Mouse (Mus musculus) kidney, postnatal 10 days (tissue): ENCODE data around the gene Gm11985.

Experiments
- DNase-seq: peaks from one replicate; pipeline ENCODE4 v3.0.0; 2021; ENCODE audit warnings: mixed read lengths

The Gm11985 gene

DNA sequence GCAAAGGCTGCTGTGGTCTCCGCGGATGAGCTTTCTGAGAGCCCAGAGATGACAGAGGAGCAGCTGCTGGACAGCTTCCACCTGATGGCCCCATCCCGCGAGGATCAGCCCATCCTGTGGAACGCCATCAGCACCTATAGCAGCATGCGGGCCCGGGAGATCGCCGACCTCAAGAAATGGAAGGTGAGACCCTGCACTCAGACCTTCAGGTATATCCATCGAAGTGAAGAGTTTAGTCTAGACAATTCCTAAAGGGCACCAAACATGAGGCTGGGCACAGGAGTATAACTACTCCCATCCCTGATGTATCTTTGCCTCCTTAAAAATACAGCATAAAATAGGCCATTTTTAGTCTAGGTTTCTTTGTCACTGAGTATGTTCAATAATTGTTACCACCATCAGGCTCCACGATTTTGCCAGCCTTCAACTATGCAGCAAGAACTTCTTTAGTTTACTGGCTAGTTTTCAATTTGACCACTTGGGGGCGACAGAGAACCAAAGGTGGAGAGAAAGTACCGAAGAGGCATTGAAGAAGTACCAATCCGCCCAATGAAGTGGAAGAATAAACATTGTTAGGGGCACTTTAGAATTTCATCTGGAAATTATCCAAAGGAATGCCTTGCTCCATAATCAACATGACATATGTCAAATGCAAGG lies 11.5 kb upstream of the Gm11985 start:
- peak; percentile 80 for DNase-seq

DNA sequence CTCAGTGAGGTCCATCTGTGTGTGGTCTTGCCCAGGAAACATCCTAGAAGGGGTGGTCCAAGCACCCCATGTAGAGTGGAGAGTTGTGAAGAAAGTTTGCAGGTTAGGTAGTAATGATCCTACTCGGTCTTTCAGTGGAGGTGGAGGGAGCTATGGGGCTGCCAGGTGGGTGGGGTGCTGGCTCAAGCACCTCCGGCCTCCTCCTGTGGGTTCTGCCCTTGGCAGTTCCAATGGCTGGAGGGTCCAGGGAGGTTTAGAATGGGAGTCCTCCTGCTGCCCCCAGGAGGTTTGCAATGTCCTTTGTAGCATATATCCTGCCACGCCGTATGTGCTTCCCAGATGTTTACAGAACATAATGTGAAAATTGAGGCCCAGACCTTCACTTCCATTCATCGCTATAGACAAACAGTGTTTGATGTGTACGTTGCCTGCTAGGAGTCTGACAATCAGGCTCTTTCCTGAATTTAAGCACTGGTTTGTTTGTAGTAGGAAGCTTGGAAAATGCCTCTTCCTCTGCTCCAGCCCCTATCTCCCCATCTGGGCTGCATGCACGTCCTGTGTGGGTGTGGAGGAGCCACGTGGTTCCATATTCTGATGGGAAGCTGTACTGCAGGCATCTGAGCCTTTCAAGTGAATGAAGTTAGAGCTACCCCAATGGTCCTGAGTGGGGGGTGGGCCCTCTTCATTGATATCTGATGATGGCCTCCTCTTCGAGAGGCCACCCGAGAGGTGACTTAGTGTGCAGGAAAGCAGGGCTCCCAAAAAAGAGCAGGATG lies 10.3 kb upstream of the Gm11985 start:
- no peak for DNase-seq

DNA sequence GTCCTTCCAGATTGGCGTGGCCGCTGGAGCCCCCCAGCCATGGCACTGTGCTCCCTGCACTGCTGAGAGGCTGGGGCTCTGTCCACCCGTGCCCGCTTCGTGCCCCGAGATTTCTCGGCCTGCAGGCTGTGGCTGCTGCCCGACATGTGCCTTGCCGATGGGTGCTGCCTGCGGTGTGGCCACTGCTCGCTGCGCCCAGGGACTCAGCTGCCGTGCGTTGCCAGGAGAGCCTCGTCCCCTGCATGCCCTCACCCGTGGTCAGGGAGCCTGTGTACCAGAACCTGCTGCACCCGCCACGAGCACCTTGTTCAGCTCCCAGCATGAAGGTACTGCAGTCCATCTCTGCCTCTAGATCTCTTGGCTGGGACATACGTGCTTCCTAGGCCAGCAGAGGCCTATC lies 9.6 kb upstream of the Gm11985 start:
- peak; percentile 37 for DNase-seq

DNA sequence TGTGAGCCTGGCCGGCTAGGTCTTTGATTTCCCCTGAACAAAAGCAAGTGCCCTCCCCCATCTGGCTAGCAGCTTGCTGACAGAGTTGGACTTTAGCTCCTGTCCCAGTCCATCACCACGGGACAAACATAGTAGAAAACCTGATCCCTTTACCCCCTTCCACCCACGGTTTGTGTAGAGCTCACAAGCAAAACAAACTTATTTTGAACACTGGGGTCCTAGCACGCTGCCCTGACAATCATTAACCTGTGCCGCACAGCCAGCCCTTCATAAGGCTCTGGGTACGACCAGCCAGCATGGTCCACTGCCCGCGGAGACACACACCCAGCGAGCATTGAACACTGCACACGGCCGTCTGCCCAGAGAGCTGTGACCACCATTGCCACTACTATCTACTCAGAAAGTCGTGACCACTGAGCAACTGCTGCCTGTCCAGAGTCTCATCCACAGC lies 9.1 kb upstream of the Gm11985 start, which contains the start of gene Igfbp1:
Gene Igfbp1 (plus strand): TSS at position 292 of the 451 bp plus-strand sequence.
- DNase-seq, result peak; percentile 77

DNA sequence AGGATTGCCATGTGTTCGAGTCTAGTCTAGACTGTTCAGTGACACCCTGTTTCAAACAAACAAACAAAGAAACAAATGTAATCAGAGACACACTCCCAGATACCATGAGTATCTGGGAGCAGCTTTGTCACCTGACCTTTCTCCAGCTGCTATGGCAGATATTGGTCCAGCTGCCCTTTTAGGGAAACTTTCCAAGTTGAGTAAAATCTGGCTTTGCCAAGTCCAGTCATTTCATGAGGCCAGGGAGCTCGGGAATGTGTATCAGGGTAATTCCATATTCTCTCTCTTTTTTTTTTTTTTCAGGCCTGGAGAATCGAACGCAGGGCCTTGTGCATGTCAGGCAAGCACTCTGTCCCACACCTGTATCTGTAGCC lies 6.9 kb upstream of the Gm11985 start:
- no peak for DNase-seq

DNA sequence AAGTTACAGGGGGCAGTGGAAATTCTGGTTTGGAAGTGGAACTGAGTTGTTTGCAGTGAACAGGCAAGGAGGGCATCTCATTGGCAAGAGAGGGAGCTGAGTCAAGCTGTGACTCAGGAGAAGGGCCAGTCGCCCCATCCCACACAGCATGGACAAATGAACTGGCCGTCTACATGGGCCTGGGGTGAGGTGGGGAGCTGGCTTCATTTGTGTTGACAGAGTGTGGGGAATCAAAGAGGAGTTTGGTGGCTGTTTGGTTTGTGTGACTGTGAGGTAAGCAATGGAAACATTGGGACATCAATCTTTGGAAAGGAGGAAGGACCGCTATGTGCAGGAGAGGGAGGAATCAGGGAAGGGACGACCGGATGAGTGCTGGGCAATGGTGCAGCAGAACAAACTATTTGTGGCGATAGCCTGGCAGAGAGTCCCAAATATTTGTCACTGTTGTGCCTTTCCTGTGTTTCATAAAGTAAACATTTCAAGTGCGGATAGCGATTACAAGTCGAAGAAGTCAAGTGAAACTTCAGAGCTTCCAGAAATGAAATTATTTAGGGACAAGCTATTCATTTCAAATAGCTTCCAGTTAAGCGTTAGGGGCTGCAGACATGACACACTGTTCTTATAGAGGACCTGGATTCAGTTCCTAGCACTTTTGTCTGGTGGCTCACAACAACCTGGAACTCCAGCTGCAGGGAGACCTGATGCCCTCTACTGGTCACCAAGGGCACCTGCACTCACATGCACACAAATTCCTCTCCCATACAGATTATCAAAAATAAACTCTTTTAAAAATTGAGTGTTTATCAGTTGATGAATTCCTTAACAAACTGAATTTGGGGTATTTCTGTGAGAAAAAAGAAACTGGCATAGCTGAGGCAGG lies 6.3 kb upstream of the Gm11985 start:
- DNase-seq, result no peak

DNA sequence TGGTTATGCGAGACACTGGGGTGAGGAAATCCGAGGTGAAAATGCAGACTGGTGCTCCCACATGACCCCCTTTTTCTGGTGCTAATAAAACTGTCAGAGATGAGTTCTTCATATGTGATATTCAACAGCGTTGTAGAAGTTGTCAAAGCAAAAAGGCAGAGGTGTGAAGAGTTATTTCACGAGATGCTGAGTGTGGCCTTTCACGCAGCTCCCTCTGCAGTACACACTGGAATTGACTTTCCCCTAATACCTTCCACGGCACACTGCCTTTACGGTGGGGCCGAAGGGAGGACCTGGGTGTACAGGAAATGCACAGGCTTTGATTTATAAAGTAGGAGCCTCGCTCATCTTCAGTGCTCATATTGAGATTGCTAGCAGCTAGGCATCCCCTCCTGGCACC lies 4.8 kb upstream of the Gm11985 start:
- DNase-seq, result no peak

DNA sequence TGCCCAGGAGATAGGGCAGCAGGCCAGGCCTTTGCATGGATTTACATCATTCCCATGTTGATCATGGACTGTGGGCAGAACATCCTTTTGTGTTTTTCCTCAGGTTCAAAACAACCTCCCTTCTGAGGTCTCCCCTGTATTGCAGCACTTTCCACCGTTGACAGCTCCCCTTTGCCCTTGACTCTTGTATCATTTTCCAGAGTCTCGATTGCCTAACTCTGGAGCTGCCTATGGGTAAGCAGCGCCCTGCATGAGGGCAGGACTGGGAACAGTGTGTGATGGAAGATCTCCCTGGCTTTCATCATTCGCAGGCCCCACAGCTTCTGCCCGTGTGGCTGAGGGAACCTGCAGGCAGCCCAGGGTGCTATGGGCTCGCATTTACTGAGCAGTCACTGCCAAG lies 4.3 kb upstream of the Gm11985 start:
- DNase-seq, result no peak

DNA sequence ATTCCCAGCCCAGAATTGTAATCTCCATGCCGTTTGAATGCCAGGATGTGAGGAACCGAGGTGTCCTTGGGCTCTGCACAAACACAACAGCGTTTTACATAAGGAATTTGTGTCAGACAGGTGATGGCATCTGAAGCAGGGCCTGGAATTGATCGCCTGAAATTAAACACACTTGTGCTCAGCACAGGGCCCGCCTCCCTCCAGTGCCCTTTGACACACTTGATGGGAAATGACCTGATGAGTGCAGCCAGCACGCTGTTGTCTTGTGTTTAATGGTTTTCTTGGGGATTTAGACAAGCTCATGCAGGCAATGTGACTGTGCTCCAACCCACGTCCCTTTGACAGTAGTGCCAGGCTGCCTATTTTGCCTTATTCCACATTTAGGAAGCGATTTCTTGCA lies 897 bp downstream of the Gm11985 start:
- DNase-seq, result no peak

DNA sequence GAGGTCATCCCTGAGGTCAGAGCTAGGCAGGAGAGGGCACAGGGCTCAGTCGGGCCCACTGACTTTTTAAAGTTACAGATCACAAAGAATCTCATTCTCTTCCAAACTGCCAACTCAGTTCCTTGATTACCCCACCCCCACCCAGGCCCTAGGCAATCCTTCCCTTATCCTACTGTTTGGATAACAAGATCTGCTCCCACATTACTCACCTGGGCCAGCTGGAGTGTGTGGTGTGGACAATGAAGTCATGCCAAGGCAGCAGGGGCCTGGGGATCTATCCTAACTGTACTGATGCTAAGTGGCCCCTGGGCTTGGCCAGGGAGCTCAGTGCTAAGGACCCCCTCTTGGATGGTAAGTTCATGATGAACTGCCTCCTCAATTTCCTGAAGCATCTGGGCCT lies 3.9 kb downstream of the Gm11985 start:
- no peak for DNase-seq

DNA sequence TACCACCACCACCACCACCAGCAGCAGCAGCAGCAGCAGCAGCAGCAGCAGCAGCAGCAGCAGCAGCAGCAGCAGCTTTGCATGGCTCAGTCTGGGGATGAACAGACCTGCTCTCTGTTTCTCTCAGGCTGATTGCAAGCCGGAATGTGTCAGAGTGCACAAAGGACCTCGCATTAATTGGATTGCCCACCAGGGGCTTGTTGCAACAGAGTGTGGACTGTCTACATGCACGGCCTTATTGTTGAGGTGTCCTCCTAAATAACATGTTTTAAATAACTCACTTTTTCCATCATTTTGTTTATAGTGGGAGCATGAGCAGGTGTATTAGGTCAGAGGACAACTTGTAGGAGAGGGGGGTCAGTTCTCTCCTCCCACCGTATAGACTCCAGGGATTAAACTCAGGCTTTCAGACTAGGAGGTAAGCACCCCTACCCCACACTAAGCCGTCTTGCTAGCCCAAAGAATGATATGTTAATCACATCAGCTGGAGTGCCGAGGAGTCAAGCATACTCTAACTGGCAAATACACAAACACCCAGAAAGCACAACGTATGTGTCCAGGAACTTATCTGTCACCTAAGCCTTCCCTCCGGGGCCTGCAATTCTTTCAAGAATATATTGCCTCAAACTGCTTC lies 5.8 kb downstream of the Gm11985 start:
- DNase-seq, result no peak

DNA sequence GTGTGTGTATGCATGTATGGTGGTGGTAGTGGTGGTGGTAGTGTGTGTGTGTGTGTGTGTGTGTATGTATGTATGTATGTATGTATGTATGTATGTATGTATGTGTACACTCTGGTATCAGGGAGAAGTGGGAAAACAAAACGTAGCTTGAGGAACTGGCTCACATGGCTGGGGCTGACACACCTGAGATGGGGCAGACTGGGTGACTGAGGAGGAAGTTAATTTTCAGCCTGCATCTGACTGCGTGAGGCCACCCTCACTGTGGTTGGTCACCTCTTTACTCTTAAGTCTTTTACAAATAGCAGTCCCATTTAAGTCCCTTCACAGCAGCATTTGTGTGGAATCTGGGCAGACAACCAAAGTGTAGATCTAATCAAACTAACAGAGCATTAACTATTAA lies 9.1 kb downstream of the Gm11985 start:
- no peak for DNase-seq

DNA sequence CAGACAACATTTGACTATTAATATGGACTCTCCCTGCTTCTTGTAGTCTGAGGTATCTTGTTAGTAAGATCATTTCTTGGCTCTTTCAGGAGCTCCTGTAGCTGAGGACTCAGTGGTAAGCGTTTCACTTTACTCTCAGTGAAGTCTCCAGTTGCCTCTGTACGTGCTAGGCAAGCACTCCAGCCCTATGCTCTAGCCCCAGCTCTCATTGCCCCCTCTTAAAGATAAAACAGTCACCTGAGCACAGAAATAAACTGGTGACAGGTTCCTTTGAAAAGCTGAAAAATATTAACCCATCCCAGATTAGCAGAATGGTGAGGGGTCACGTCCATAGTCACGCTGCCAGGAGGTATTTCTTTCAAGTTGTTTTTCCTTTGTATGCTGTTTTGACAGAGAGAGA lies 9.6 kb downstream of the Gm11985 start:
- DNase-seq, result no peak

DNA sequence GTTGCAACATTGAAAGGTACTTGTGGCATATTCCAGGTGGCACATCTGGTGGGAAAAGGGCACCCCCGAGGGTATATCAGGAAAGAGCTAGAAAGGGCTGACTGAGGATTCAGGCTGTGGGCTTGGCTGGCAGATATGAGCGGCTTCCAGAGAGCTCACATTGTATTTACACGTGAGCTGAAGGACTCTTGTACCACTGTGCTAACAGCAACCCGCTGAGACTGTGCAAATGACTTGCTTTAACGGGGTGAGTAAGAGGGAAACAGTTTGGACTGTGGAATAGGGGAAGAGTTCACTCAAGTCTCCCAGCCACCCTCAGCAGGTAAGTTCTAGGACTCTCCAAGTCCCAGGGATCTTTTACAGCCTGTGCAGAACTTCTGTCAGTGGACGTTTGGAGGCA lies 14.7 kb downstream of the Gm11985 start:
- no peak for DNase-seq

DNA sequence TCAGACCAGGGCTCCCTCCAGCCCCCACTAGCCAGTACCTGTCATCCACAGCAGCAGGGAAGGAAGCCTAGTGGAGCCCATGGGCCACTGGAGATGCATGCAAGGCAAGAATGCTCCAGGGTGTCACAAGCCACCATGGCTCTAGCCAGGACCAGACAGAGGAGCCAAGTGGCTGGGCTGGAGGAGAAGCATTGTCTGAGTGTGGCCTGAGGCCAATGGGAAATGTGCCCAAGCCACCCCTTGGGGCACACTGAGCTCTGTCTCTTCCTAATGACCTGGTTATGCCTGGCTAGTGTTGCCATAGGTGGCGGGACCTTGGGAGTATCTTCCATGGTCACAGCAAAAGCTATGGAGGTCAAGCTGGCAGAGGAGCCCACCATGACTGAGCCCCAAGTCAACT lies 18.7 kb downstream of the Gm11985 start:
- no peak for DNase-seq

DNA sequence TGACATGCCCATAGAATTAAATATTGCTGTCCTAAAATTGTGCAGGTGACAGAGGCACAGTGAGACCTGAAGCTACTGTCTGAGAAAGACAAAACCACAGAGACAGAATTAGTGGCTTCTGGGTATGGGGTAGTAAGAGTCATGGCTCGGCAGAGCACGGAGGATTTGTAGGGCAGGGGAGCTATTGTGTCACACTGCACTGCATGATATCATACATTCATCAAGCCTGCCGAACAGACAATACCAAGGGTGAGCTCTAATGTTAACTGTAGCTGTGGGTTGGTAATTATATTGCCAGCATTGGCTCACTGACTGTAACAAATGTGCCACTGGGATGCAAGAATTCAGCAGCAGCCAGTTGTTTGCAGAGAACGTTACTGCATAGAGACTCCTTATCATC lies 24.0 kb downstream of the Gm11985 start:
- no peak for DNase-seq

DNA sequence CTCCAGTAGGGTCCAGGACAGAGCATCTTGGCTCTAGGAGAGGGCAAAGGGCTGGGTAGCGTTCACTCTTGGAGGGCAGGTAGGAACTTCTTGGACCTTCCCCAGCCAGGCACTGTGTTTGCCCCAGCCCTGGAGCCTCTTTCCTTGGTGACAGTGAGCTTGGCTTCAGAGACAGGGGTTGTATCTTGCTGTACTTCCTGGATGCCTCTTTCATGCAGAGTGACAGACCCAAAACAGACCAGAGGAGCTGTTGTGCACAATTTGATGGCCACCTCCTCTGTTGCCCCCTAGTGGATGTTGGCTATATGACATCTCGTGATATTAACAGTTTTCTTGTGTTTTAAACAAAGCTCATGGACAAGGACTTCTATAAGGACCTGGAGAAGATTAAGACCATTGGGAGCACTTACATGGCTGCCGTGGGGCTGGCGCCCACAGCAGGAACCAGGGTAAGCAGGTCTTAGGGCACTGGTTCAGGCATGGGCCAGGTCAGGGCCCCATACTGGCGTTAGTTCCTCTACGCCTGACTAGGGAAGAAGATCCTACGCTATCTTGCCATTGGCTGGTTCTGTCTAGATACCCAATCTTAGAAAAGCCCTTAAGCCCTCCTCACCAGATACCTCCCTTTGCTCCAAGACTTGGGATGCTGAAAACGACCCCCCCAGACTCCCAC lies 26.7 kb downstream of the Gm11985 start:
- peak; percentile 56 for DNase-seq

DNA sequence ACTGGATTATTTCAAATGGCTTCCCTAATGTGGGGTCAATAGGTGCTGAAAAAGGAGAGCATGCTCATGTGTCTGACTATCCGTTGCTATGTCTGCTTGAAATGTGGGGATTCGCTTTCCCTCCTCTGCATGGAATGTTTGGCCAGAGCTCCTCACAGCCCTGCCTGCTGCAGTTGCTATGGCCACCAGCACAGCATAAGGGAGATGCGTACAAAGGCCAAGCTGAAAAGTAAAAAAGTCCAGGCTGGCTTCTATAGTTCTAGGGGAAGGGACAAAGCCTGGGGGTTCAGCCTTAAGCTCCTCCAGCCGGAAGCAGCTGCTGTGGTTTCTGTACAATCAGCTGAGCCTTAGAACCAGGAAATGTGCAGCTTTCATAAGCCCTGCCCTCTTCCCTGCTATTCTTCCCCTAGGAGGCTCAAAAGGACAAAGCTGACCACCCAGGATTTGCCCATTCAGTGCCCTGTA lies 27.7 kb downstream of the Gm11985 start:
- DNase-seq, result peak; percentile 74

DNA sequence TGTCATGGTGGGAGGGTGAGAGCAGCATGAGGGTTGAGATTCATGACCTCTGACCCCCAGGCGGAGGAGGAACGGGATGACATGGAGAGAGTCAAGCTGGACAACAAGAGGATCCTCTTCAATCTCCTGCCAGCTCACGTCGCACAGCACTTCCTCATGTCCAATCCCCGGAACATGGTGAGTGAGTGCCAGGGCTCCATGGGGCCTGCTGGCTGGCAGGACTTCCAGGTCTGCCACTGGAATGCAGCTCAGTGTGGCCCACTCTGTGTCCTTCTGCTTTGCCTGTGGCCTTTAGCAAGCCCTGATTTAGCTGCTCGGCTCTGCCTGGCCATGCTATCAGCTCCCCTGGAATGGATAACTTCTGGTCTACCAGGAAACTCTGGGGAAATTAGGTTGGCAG lies 28.2 kb downstream of the Gm11985 start:
- peak; percentile 18 for DNase-seq

DNA sequence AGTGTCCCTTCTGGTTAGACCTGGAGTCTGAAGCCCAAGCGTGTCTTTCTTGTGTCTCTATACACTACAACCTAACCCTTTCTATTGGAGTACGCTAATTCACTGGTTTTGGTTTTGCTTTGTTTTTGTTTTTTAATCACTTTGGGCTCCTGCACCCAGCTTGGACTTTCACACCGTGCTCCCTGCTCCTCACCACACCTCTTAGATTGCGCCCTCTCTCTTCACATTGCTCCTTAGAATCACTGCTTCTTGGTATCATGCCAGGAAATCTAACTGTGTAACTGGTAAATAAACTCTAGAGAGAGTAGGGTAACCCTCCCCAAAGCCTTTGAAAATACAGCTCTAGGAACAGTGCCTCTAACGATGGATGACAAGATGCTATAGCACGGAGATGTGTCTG lies 30.2 kb downstream of the Gm11985 start:
- DNase-seq, result no peak

DNA sequence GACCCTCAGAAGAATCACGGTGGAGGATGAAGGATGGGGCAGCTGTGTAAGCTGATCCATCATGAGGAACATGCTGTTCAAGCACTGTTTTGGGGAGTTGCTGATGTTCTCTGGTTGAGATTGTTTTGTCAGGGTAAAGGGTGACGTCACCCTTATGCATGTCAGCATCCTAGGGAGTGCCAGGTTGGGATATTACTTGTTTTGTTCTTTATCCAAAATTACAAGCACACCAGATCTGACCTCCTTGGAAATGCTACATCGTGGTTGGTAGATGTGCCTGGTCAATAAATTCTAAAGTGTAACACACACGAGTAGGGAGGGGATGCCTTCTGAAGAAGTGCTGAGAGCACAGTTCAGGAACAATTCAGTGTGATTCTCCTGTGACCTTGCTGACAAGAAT lies 31.9 kb downstream of the Gm11985 start:
- no peak for DNase-seq

DNA sequence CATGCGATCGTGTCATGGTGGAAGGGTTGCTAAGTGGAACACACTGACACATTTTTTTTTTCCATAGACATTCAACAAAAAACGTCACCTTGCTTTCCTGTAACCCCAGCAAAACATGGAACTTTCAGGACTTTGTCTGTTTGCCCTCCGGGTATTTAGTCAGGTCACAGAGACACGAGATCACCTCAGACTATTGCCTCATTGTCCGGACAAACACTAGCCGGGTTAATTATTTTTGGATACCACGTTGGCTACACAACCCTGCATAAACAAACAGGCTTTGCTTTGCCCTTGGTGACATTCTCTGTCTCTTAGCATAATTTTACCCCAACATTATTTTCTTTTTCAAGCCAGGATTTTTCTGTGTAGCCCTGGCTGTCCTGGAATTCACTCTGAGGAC lies 35.3 kb downstream of the Gm11985 start:
- DNase-seq, result no peak
